Comparison of ENCODE assay signal across 8 mouse cellular contexts in the genomic region with DNA sequence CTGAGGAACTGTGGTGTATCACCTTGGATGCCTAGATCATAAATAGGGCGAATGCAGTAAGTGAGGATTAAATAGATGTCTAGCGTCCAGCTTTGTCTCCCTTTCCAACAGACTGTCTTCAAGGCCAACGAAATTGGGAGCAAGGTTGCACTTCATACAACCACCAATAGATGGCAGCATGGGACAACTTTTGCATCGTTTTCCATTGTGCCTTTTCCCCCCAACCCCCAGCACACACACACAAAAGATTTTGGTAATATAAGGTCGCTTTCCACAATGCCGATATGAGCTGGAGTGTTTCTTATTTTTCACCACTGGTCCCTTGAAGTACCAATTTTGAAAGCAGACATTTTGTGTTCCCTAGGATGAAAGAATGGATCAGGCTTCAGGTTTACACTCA.
DNase-seq lines count a peak whose midpoint lies in the region; ATAC-seq and TF ChIP-seq lines count a peak whose summit lies in the region.
"Not testable (repeated sequence)": the region's sequence is repeated elsewhere in the genome, so short reads cannot be mapped to it uniquely, and the experiment has no call there.

No protein-coding gene starts in this region.

- H3K27me3 ChIP-seq in lung, embryonic 14.5 days (ENCODE audit: insufficient read depth, low read length) = not testable (repeated sequence)

- H3K9me3 ChIP-seq in lung, embryonic 14.5 days (ENCODE audit: low read depth, low read length) = not testable (repeated sequence)

- H3K4me2 ChIP-seq in lung, embryonic 14.5 days = not testable (repeated sequence)

- not testable (repeated sequence) for H3K27ac ChIP-seq in lung, embryonic 14.5 days (ENCODE audit: low read depth)

- H3K9ac ChIP-seq in lung, embryonic 14.5 days = not testable (repeated sequence)

- H3K4me3 ChIP-seq in lung, embryonic 14.5 days (ENCODE audit: low read depth, low read length) = not testable (repeated sequence)

- not testable (repeated sequence) for ATAC-seq in lung, embryonic 14.5 days (ENCODE audit: insufficient read depth)

- H3K4me1 ChIP-seq in lung, embryonic 14.5 days (ENCODE audit: insufficient read depth) = not testable (repeated sequence)

- TF ChIP-seq CTCF in lung, embryonic 14.5 days (IDR thresholded peaks at IDR 0.05; ENCODE audit: low read depth) = peak; percentile 46

- H3K36me3 ChIP-seq in lung, embryonic 14.5 days (ENCODE audit: insufficient read depth) = not testable (repeated sequence)

- DNase-seq in 3T3-L1 (ENCODE audit: low read depth, low spot score) (peak; percentile 63), adipocyte (ENCODE audit: low spot score) (peak; percentile 36)
- peak; percentile 18 for DNase-seq in cerebellum, adult 9-10 months
- peak; percentile 51 to 55 for DNase-seq in frontal cortex, postnatal 36 days (ENCODE audit: low spot score in 2 of 2)
- DNase-seq in kidney, adult 18-20 months = peak; percentile 46
- DNase-seq in layer of hippocampus, postnatal 14 days (ENCODE audit: low spot score in 2 of 2) = peak; percentile 31 to 36
- peak; percentile 19 for DNase-seq in lung, embryonic 14.5 days
- peak; percentile 13 for DNase-seq in right cerebral cortex, postnatal 14 days

- WGBS in lung, embryonic 14.5 days = 33% methylated on average over 6 of the region's 6 CpGs

Comparison
In these comparisons a context has a peak if more than half of its experiments do, and no peak if none do; other contexts are left out.
1. DNase-seq: peak in every context shown above with its lines; median percentile 63 in 3T3-L1; 53 in frontal cortex, postnatal 36 days; 46 in kidney, adult 18-20 months; 36 in adipocyte; 34 in layer of hippocampus, postnatal 14 days; 19 in lung, embryonic 14.5 days; 18 in cerebellum, adult 9-10 months; 13 in right cerebral cortex, postnatal 14 days.